9 mouse cellular contexts compared by ENCODE assay signal in the genomic region with DNA sequence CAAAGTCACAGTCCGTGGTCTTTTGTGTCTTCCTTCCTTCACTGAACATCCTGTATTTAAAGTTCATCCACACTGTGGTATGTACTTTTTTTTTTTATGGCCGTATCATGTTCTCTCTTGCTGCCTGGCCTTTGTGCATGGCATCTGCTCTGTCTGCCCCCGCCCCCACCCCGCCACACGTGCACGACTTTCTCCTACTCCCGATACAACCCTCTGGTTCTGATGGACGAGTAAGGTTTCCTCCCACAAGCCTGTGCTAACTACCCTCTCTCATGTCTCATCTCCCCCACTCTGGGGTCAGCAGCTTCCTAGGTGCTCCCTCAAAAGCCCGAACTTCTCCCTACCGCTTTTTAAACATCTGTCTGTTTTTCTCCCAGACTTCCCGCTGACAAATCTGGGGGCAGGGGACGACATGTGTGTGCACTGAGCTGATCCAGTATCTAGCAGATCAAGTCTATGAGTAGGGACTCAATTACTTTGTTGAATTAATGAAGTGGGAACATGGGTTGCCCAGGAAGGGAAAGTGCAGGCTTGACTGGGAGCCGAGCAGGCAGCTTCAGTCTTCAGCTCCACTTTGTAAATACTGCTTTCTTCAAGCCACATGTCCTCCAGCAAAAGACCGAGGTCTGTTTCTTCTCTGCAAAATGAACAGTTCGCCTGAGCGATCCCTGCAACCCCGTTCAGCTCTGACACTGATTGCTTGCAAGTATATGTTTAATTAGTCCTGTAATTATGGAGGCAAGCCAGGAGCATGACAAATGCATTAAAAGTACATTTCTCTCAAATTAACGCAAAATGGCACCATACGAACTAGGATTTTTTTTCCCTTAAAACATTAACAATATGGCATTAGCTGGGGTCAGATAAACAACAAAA. TPM values are rescaled to one million over a fixed set of nuclear protein-coding genes. Genes with fewer than 3 reads are reported as not detected.
DNase-seq lines count a peak whose midpoint lies in the region; ATAC-seq lines count a peak whose summit lies in the region.
"Had no signal": no experiment of that assay in that cellular context is flagged by ENCODE, and none has a peak within 500 bp of the region (broad histone marks: within the 10 kb centered on the region; RNA-seq: fewer than 3 reads in every experiment).

No protein-coding gene starts in this region.

- WGBS in liver, embryonic 11.5 days: 43% methylated on average over 19 of the region's 19 CpGs
- 25% methylated on average over 19 of the region's 19 CpGs for WGBS in forebrain, embryonic 12.5 days
- WGBS in limb, embryonic 10.5 days: 17% methylated on average over 19 of the region's 19 CpGs

- no peak for DNase-seq in liver, embryonic 11.5 days (ENCODE audit: low spot score)
- DNase-seq in liver: no peak
- peak; percentile 55 for DNase-seq in limb, embryonic 10.5 days (ENCODE audit: low spot score)
- DNase-seq in retina, embryonic 14.5 days (ENCODE audit: low spot score): peak; percentile 22
- no peak for DNase-seq in ovary, postnatal 10 days (ENCODE audit: low spot score)
- no peak for DNase-seq in Muller cell, postnatal 12 days (ENCODE audit: inconsistent ontology term)

- no peak overlapping the region for H3K4me3 ChIP-seq in liver, embryonic 11.5 days (ENCODE audit: low read depth, low read length)
- no peak overlapping the region for H3K4me3 ChIP-seq in forebrain, embryonic 12.5 days (replicated peaks)
- peak overlapping the region; percentile 31 for H3K4me3 ChIP-seq in limb, embryonic 10.5 days

- no peak overlapping the region; the same call in 1 of the 2 replicates for H3K27ac ChIP-seq in liver, embryonic 11.5 days (ENCODE audit: low read depth, low read length)
- no peak overlapping the region for H3K27ac ChIP-seq in forebrain, embryonic 12.5 days
- H3K27ac ChIP-seq in limb, embryonic 10.5 days: peak overlapping the region; percentile 88

- no peaks in the 10 kb centered on the region for H3K27me3 ChIP-seq in liver, embryonic 11.5 days (replicated peaks; ENCODE audit: control insufficient read depth, insufficient read depth, low read length)
- H3K27me3 ChIP-seq in forebrain, embryonic 12.5 days: 0 out of 2 replicates have a peak, but pooled peaks cover 3% of the 10 kb centered on the region
- peaks cover 21% of the 10 kb centered on the region; the same call in 1 of the 2 replicates for H3K27me3 ChIP-seq in limb, embryonic 10.5 days (ENCODE audit: low read depth, poor library complexity, severe bottlenecking)

- no peaks in the 10 kb centered on the region for H3K9me3 ChIP-seq in liver, embryonic 11.5 days (ENCODE audit: control insufficient read depth, low read length)
- H3K9me3 ChIP-seq in forebrain, embryonic 12.5 days: no peaks in the 10 kb centered on the region
- no peaks in the 10 kb centered on the region for H3K9me3 ChIP-seq in limb, embryonic 10.5 days (replicated peaks)
- H3K9me3 ChIP-seq: G1E had no signal

- peak overlapping the region; percentile 3; the same call in 1 of the 2 replicates for H3K4me2 ChIP-seq in liver, embryonic 11.5 days
- H3K4me2 ChIP-seq in forebrain, embryonic 12.5 days: peak overlapping the region; percentile 37

- H3K36me3 ChIP-seq in liver, embryonic 11.5 days (ENCODE audit: control insufficient read depth, insufficient read depth, low read length): no peaks in the 10 kb centered on the region
- no peaks in the 10 kb centered on the region for H3K36me3 ChIP-seq in forebrain, embryonic 12.5 days (replicated peaks)
- no peaks in the 10 kb centered on the region for H3K36me3 ChIP-seq in limb, embryonic 10.5 days
- H3K36me3 ChIP-seq: G1E had no signal

- H3K9ac ChIP-seq in liver, embryonic 11.5 days (ENCODE audit: low read depth, low read length): no peak overlapping the region
- H3K9ac ChIP-seq in forebrain, embryonic 12.5 days: no peak overlapping the region

- ATAC-seq in liver, embryonic 11.5 days (replicated peaks; ENCODE audit: low FRiP score): no peak
- no peak; the same call in 1 of the 2 replicates for ATAC-seq in forebrain, embryonic 12.5 days (ENCODE audit: low FRiP score)
- ATAC-seq in monocyte, adult 5-6 weeks (replicated peaks; ENCODE audit: insufficient number of reproducible peaks, low FRiP score, low TSS enrichment, poor library complexity, severe bottlenecking): no peak

- no peaks in the 10 kb centered on the region for H3K4me1 ChIP-seq in liver, embryonic 11.5 days (replicated peaks; ENCODE audit: control insufficient read depth, insufficient read depth, low read length)
- H3K4me1 ChIP-seq in forebrain, embryonic 12.5 days: peaks cover 14% of the 10 kb centered on the region
- peaks cover 53% of the 10 kb centered on the region for H3K4me1 ChIP-seq in limb, embryonic 10.5 days

RNA-seq across cellular contexts. Expression of a gene that starts 35.4 kb away (rescaled TPM):
- polyA plus RNA-seq in liver, embryonic 11.5 days (2014; fragmentation: Nextera tagmentation; extraction: Ambion mirVana): 524 and 545 TPM in 2 replicates
- polyA plus RNA-seq in forebrain, embryonic 12.5 days (2016; fragmentation: Nextera tagmentation; extraction: Ambion mirVana): 92.0 and 116 TPM in 2 replicates
- polyA plus RNA-seq in limb, embryonic 10.5 days (2016; fragmentation: Nextera tagmentation; extraction: Ambion mirVana): 1,000 and 1,116 TPM in 2 replicates
- not detected in 3 replicates for total RNA-seq in monocyte, adult 5-6 weeks (2017)
- polyA plus RNA-seq: G1E had no signal

Comparison
In these comparisons a context has a peak if more than half of its experiments do, and no peak if none do; other contexts are left out.
1. DNase-seq: peak in limb, embryonic 10.5 days (single experiment) and retina, embryonic 14.5 days (single experiment); none in liver, embryonic 11.5 days (single experiment), liver (single experiment), ovary, postnatal 10 days (single experiment) and Muller cell, postnatal 12 days (single experiment).